Mouse (Mus musculus) ES-E14 (cell line): ENCODE measurements at regions not wholly inside any gene's neighbourhood (a gene's known extent, or its start where the extent isn't known, plus 50 kb on each side); places are given as distances from the start of the nearest gene placed in this dataset.

Source experiments
- CHD2 ChIP-seq: IDR thresholded peaks from 2 replicates; pipeline ENCODE4 v1.6.1; 2014; ENCODE audit warnings: mild to moderate bottlenecking, low read depth, low read length, inconsistent platforms
- HCFC1 ChIP-seq: IDR thresholded peaks from 2 replicates; pipeline ENCODE4 v1.6.1; 2012; ENCODE audit warnings: low read length, inconsistent platforms, borderline replicate concordance; ENCODE audit not compliant: insufficient read depth
- MAFK ChIP-seq: IDR thresholded peaks from 2 replicates; pipeline ENCODE4 v1.6.1; 2014; ENCODE audit warnings: mild to moderate bottlenecking, low read depth, low read length, inconsistent platforms; ENCODE audit not compliant: insufficient read depth
- ZC3H11A ChIP-seq: IDR thresholded peaks from 2 replicates; pipeline ENCODE4 v1.6.1; 2012; ENCODE audit warnings: low read depth, mild to moderate bottlenecking, inconsistent platforms, low read length, borderline replicate concordance
- ZNF384 ChIP-seq: IDR thresholded peaks from 2 replicates; pipeline ENCODE4 v1.6.1; 2012; ENCODE audit warnings: low read depth, low read length, inconsistent platforms

DNA sequence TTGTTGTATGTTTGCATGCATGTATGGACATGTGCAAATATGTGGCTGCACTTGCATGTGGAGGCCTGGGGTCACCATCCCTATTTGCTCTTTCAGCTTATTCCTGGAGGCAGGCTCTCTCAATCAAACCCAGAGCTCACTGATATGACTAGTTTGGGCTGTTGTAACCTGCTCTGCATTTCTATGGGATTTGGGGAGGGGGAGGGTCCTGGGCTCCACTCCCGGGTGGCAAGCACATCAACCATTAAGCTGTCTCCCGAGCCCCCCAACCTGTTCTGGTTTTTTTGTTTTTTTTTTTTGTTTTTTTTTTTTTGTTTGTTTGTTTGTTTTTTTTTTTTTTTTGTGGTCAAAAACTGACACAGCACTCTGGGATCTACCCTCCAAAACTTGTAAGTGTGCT, 386.5 kb downstream of the Med13l start:
- TF ChIP-seq ZNF384, result peak; percentile 90
- TF ChIP-seq MAFK, result no peak
- TF ChIP-seq HCFC1, result no peak
- no peak for TF ChIP-seq ZC3H11A
- TF ChIP-seq CHD2, result no peak
